Mouse (Mus musculus) neutrophil, adult 5-6 weeks (primary cell): ENCODE measurements around the gene Ccdc191. TPM values are rescaled to one million over a fixed set of nuclear protein-coding genes. Genes with fewer than 3 reads are reported as not detected.
A peak's percentile ranks its signal among the peaks of the same experiment; 100 is the strongest.

Experiments used
- ATAC-seq: fragments of 151-379, 151-347 bp; 2 replicates; pipeline ENCODE4 v1.8.0; 2017; ENCODE audit warnings: mild to moderate bottlenecking, moderate TSS enrichment; ENCODE audit not compliant: insufficient number of reproducible peaks, poor library complexity, low FRiP score, severe bottlenecking; ENCODE audit errors: extremely low read depth
- total RNA-seq: library from RNA; stranded (forward); fragments of 200-1000 nt; gene quantifications from 2 replicates; pipeline ENCODE4 v1.2.3, GENCODE M21; 2017

Gene Ccdc191
- total RNA-seq, 1 experiment from 2014 or later: 8.3 TPM

GRCm38 (mm10) chr16:43972391-43972790, 82.8 kb downstream of the Ccdc191 start:
- ATAC-seq: no peak

- ATAC-seq: no peak
Observed at GRCm38 (mm10) chr16:43973147-43973546, 83.5 kb downstream of the Ccdc191 start.

- ATAC-seq: no peak
Observed at GRCm38 (mm10) chr16:43973606-43974220, 84.1 kb downstream of the Ccdc191 start.

- no peak for ATAC-seq
Observed at GRCm38 (mm10) chr16:43979010-43979327, 89.4 kb downstream of the Ccdc191 start.

GRCm38 (mm10) chr16:43979328-43980109, 89.9 kb downstream of the Ccdc191 start, which contains the start of gene Zdhhc23:
Gene Zdhhc23, minus strand, starts transcription at chr16:43979791.
- peak; percentile 24; the same call in 1 of the 2 replicates for ATAC-seq

GRCm38 (mm10) chr16:43980110-43980609, 90.6 kb downstream of the Ccdc191 start:
- no peak for ATAC-seq

GRCm38 (mm10) chr16:43986299-43986698, 96.7 kb downstream of the Ccdc191 start:
- no peak for ATAC-seq

GRCm38 (mm10) chr16:43994623-43995022, 105.0 kb downstream of the Ccdc191 start:
- ATAC-seq: no peak

- no peak for ATAC-seq
Observed at GRCm38 (mm10) chr16:43999111-43999510, 109.5 kb downstream of the Ccdc191 start.

- ATAC-seq: no peak
Observed at GRCm38 (mm10) chr16:43999541-43999940, 109.9 kb downstream of the Ccdc191 start.

- no peak for ATAC-seq
Observed at GRCm38 (mm10) chr16:44002086-44002485, 112.5 kb downstream of the Ccdc191 start.

- ATAC-seq: no peak
Observed at GRCm38 (mm10) chr16:44011010-44011409, 121.4 kb downstream of the Ccdc191 start.

Other genes with a start within 250 kb of the Ccdc191 start
- not detected in 2 replicates for gene Tigit, start 225.7 kb upstream of the Ccdc191 start, total RNA-seq
- not detected in 2 replicates for gene Drd3, start 135.8 kb upstream of the Ccdc191 start, total RNA-seq
- 17.3 and 21.6 TPM in 2 replicates for gene Qtrt2, start 37.0 kb downstream of the Ccdc191 start, total RNA-seq
- 5.1 and 5.2 TPM in 2 replicates for gene Zdhhc23, start 90.0 kb downstream of the Ccdc191 start, total RNA-seq
- 3.1 and 4.5 TPM in 2 replicates for gene Gramd1c, start 173.5 kb downstream of the Ccdc191 start, total RNA-seq
- 45.8 and 49.7 TPM in 2 replicates for gene Atp6v1a, start 249.9 kb downstream of the Ccdc191 start, total RNA-seq